Mouse (Mus musculus): ENCODE measurements around the gene Rbpj.

GRCm38 (mm10) chr5:53546979-53547472 is 81.1 kb downstream of the Rbpj start:
- TF ChIP-seq CTCF (IDR thresholded peaks at IDR 0.05; ENCODE audit: low read depth) (no peak), EP300 (optimal IDR thresholded peaks at IDR 0.05) (no peak)

Measured in stomach, postnatal 0 days (tissue).